Mouse (Mus musculus): Measurements from ENCODE around the gene Atoh1. TPM values are rescaled to one million over a fixed set of nuclear protein-coding genes. Genes with fewer than 3 reads are reported as not detected.

Gene Atoh1
- total RNA-seq, 2 experiments from 2014 or later, result not detected

GRCm38 (mm10) chr6:64773430-64773829, 44.5 kb downstream of the Atoh1 start:
- intact Hi-C loops (cut with DNase I; ENCODE audit: low total_unique reads), result no loop called here

More at GRCm38 (mm10) chr6:64773430-64773829, 44.5 kb downstream of the Atoh1 start:
- no peak for DNase-seq

Measured in gastrocnemius, postnatal 14 days (tissue).